Mouse (Mus musculus): Measurements from ENCODE around the gene Bcl10. TPM values are rescaled to one million over a fixed set of nuclear protein-coding genes. Genes with fewer than 3 reads are reported as not detected.

Bcl10 gene
- polyA plus RNA-seq, 1 experiment from 2014 or later = 47.0 TPM

- Histone ChIP-seq H3K4me3 (no peak overlapping the region), H3K27ac (no peak overlapping the region), H3K4me2 (no peak overlapping the region), H3K9me3 (0 out of 2 replicates have a peak, but pooled peaks cover 10% of the 10 kb centered on the region), H3K36me3 (no peaks in the 10 kb centered on the region), H3K27me3 (no peaks in the 10 kb centered on the region), H3K9ac (no peak overlapping the region), H3K4me1 (no peaks in the 10 kb centered on the region)
- no peak for ATAC-seq (ENCODE audit: insufficient number of reproducible peaks, insufficient read depth, low FRiP score, low TSS enrichment, low read depth)
- 91% methylated on average over 5 of the region's 5 CpGs for WGBS
Observed at GRCm38 (mm10) chr3:145916374-145916773, 6.2 kb upstream of the Bcl10 start.

- Histone ChIP-seq H3K27me3 (no peaks in the 10 kb centered on the region), H3K4me1 (no peaks in the 10 kb centered on the region), H3K4me2 (no peak overlapping the region), H3K9me3 (0 out of 2 replicates have a peak, but pooled peaks cover 10% of the 10 kb centered on the region), H3K9ac (no peak overlapping the region), H3K4me3 (no peak overlapping the region), H3K36me3 (no peaks in the 10 kb centered on the region), H3K27ac (no peak overlapping the region)
- 83% methylated on average over 4 of the region's 4 CpGs for WGBS
- no peak for ATAC-seq (ENCODE audit: insufficient number of reproducible peaks, insufficient read depth, low FRiP score, low TSS enrichment, low read depth)
Observed at GRCm38 (mm10) chr3:145916826-145917225, 5.8 kb upstream of the Bcl10 start.

DNA sequence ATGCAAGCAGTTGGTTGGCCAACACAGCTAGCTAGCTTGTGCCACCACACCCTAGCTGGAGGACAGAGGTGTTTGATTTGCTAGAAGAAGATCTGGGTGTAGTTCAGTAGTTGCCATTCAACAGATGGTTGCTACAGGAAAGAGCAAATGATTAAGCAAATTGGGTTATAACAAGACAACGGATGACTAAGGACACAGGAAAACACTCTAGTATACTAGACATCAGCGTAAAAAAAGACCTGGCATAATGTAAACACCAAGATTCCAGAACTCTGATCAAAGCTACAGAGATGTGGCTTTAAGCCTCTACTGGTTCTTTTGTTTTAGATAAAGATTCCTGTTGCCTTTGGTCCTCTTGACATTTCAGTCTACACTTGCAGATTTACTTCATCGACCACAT, 367 bp downstream of the Bcl10 start:
- 0 out of 2 replicates have a peak, but pooled peaks cover 10% of the 10 kb centered on the region for H3K9me3 ChIP-seq
- H3K36me3 ChIP-seq = peaks cover 4% of the 10 kb centered on the region
- H3K27ac ChIP-seq = peak overlapping the region; percentile 93; the same call in 1 of the 2 replicates
- no peak for ATAC-seq (ENCODE audit: insufficient number of reproducible peaks, insufficient read depth, low FRiP score, low TSS enrichment, low read depth)
- H3K4me3 ChIP-seq = no peak overlapping the region
- H3K4me1 ChIP-seq = peaks cover 16% of the 10 kb centered on the region
- H3K4me2 ChIP-seq = no peak overlapping the region
- 73% methylated on average over 3 of the region's 3 CpGs for WGBS
- H3K9ac ChIP-seq = no peak overlapping the region
- no peaks in the 10 kb centered on the region for H3K27me3 ChIP-seq

DNA sequence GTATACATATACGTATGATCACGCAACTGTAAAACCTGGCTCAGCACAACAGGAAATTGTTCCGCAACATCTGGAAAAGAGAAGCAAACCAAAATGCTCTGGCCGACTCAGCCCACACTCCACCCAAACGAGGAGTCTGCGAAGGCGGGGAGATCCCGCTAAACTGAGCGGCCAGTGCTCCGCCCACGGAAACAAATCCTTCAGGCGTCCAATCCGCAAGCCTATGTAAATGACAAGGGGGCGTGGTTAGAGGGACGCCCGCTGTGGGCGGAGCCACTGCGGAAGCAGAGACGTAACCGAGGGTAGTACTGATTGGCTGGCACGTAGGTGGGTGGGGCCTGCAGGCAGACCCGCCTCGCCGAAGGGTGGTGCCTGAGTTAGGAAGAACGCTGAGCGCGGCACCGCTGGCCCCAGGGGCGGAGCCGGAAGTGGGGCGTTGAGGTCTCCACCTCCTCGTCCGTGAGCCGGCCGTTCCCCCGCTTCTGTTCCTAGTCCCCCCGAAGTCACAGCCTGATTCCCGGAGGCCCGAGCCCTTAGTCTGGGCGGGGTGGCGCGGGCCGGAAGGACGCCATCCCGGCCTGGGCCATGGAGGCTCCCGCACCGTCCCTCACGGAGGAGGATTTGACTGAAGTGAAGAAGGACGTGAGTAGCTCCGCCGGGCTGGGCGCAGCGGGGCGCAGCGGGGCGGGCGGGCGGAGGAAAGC, 1.4 kb downstream of the Bcl10 start:
- H3K4me3 ChIP-seq = peak overlapping the region; percentile 63
- H3K9me3 ChIP-seq = 0 out of 2 replicates have a peak, but pooled peaks cover under 1% of the 10 kb centered on the region
- WGBS = under 1% methylated on average over 58 of the region's 58 CpGs
- peaks cover 7% of the 10 kb centered on the region for H3K36me3 ChIP-seq
- peak overlapping the region; percentile 97 for H3K27ac ChIP-seq
- peak overlapping the region; percentile 79 for H3K9ac ChIP-seq
- ATAC-seq (ENCODE audit: insufficient number of reproducible peaks, insufficient read depth, low FRiP score, low TSS enrichment, low read depth) = peak; percentile 100
- H3K4me1 ChIP-seq = peaks cover 16% of the 10 kb centered on the region
- H3K4me2 ChIP-seq = peak overlapping the region; percentile 60
- no peaks in the 10 kb centered on the region for H3K27me3 ChIP-seq

DNA sequence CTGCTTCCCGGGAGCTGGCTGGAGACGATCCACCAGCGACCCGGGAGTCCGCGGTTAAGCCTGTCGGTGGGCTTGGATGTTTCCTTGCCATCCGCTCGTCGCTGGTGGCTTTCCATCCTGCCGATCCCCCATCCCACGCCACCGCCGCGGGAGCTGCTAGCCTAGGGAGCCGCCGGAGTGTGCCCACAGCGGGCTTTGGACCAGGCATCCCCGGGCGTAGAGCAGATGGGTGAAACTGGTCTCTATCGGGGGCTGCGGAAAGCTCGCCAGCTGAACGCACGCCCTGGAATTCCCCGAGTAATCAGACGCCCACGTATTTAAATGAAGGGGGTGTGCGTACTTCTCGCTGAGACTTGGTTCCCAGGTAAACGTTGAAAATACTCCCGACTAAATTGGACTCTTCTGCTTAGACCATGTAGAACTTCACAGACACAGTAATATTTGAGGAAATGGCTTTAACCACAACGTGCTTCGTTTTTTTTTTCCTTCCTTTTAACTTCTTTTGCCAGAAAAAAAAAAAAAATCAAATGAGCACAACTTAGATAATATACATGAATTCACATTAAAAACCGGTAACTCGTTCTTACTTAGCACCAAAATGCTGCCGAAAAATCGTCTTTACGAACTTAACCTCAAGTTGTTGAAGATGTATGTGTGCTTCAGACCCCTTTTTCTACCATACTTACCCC, 2.2 kb downstream of the Bcl10 start:
- Histone ChIP-seq H3K27me3 (no peaks in the 10 kb centered on the region), H3K4me3 (peak overlapping the region; percentile 63), H3K27ac (peak overlapping the region; percentile 97), H3K4me1 (peaks cover 20% of the 10 kb centered on the region), H3K4me2 (peak overlapping the region; percentile 60), H3K9ac (peak overlapping the region; percentile 79), H3K9me3 (no peaks in the 10 kb centered on the region), H3K36me3 (peaks cover 7% of the 10 kb centered on the region)
- ATAC-seq (ENCODE audit: insufficient number of reproducible peaks, insufficient read depth, low FRiP score, low TSS enrichment, low read depth) = 0 out of 2 replicates have a peak, but pooled peaks have one; percentile 3
- 4% methylated on average over 39 of the region's 39 CpGs for WGBS

DNA sequence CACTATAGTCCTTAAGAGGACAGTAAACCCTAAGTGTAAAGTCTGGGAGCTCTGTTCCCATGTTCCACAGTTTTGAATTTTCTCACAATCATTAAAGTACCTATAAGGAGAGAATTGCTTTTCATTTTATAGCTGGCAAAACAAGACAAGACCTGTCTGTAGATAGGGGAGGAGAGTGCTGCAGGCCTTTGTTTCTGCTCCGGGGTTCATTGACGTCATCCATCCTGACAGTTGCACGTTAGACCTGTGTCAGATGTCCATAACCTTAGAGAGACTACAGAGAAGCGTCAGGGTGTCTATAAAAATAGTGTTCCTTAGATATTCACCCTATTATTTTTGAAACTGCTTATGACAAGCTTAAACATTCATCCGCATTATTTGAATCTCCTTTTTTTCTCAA, 2.9 kb downstream of the Bcl10 start:
- peak overlapping the region; percentile 79 for H3K9ac ChIP-seq
- H3K9me3 ChIP-seq = no peaks in the 10 kb centered on the region
- WGBS = 58% methylated on average over 5 of the region's 5 CpGs
- H3K4me1 ChIP-seq = peaks cover 20% of the 10 kb centered on the region
- H3K27me3 ChIP-seq = no peaks in the 10 kb centered on the region
- H3K4me3 ChIP-seq = peak overlapping the region; percentile 63
- ATAC-seq (ENCODE audit: insufficient number of reproducible peaks, insufficient read depth, low FRiP score, low TSS enrichment, low read depth) = no peak
- H3K4me2 ChIP-seq = peak overlapping the region; percentile 60
- no peak overlapping the region for H3K27ac ChIP-seq
- H3K36me3 ChIP-seq = peaks cover 12% of the 10 kb centered on the region

DNA sequence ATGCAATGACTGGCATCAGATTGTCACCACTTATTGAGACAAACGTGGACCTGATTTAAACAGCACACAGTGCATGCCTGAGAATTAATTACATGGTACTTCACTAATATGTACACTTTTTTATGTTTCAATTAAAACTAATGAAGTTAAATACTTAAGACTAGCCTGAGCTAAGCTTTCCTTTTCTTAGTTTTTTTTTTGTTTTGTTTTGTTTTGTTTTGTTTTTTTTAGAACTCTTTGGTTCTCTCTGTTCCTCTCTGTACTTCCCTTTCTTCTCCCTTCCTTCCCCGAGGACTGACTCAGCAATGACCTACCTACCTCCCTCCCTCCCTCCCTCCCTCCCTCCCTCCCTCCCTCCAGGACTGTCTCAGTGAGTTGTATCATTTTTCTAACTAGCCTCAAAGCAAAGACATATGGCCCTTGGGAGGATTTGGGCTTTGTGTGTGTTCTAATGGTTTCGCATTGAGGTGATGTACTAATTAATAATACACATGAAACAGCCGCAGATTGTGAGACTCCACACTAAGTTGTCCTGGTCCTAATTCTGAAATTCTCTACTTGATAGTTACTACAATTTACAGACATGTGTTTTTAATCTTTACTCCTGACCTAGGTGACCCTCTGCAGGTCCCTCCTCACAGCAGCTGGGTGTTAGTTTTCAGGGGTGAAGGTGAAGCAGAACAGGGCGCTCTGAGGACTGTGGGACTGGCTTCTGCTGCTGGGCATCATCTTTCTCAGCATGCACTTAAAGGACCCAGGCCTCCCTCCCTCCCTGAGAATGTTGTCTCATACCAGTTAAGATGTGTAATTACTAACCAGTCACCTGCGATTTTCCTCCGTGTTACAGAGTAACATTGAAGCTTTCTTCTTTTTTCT, 7.2 kb downstream of the Bcl10 start:
- Histone ChIP-seq H3K36me3 (peaks cover 46% of the 10 kb centered on the region), H3K9me3 (no peaks in the 10 kb centered on the region), H3K4me3 (no peak overlapping the region), H3K27ac (no peak overlapping the region), H3K4me1 (peaks cover 20% of the 10 kb centered on the region), H3K4me2 (no peak overlapping the region), H3K9ac (no peak overlapping the region), H3K27me3 (no peaks in the 10 kb centered on the region)
- no peak for ATAC-seq (ENCODE audit: insufficient number of reproducible peaks, insufficient read depth, low FRiP score, low TSS enrichment, low read depth)
- 33% methylated on average over 7 of the region's 7 CpGs for WGBS

DNA sequence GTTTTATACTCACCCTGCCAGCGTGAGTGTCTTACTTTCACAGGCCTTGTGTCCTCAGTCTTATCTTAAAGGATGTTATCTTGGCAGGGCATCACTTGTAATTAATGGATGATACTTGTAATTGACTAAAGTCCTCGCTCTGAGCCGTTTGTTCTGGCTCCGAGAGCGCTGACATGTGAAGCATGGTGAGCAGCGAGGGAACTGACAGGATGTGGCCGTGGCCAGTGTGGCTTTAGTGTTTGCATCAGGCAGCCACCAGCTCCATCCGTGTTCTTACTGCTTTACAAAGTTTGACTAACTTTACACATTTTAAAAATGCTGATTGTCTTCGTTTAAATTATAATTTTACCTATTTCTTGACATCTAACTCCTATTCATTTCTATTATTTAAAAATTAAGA, 11.2 kb downstream of the Bcl10 start:
- 90% methylated on average over 9 of the region's 9 CpGs for WGBS
- Histone ChIP-seq H3K9ac (no peak overlapping the region), H3K4me1 (peaks cover 11% of the 10 kb centered on the region), H3K4me2 (no peak overlapping the region), H3K36me3 (peaks cover 39% of the 10 kb centered on the region), H3K27ac (no peak overlapping the region), H3K4me3 (no peak overlapping the region), H3K27me3 (no peaks in the 10 kb centered on the region), H3K9me3 (no peaks in the 10 kb centered on the region)
- ATAC-seq (ENCODE audit: insufficient number of reproducible peaks, insufficient read depth, low FRiP score, low TSS enrichment, low read depth) = no peak

GRCm38 (mm10) chr3:145937505-145938404, 15.2 kb downstream of the Bcl10 start, which contains the start of gene 2410004B18Rik:
Gene 2410004B18Rik, plus strand, starts transcription at chr3:145938014.
- Histone ChIP-seq H3K4me1 (peaks cover 33% of the 10 kb centered on the region), H3K27ac (peak within 1 kb of the TSS; percentile 65), H3K4me3 (peak within 1 kb of the TSS; percentile 97), H3K27me3 (no peaks in the 10 kb centered on the region), H3K9ac (peak within 1 kb of the TSS; percentile 96), H3K36me3 (peaks cover 39% of the 10 kb centered on the region), H3K9me3 (no peaks in the 10 kb centered on the region), H3K4me2 (peak within 1 kb of the TSS; percentile 81)
- peak; percentile 86 for ATAC-seq (ENCODE audit: insufficient number of reproducible peaks, insufficient read depth, low FRiP score, low TSS enrichment, low read depth)
- WGBS = under 1% methylated on average over 64 of the region's 70 CpGs

DNA sequence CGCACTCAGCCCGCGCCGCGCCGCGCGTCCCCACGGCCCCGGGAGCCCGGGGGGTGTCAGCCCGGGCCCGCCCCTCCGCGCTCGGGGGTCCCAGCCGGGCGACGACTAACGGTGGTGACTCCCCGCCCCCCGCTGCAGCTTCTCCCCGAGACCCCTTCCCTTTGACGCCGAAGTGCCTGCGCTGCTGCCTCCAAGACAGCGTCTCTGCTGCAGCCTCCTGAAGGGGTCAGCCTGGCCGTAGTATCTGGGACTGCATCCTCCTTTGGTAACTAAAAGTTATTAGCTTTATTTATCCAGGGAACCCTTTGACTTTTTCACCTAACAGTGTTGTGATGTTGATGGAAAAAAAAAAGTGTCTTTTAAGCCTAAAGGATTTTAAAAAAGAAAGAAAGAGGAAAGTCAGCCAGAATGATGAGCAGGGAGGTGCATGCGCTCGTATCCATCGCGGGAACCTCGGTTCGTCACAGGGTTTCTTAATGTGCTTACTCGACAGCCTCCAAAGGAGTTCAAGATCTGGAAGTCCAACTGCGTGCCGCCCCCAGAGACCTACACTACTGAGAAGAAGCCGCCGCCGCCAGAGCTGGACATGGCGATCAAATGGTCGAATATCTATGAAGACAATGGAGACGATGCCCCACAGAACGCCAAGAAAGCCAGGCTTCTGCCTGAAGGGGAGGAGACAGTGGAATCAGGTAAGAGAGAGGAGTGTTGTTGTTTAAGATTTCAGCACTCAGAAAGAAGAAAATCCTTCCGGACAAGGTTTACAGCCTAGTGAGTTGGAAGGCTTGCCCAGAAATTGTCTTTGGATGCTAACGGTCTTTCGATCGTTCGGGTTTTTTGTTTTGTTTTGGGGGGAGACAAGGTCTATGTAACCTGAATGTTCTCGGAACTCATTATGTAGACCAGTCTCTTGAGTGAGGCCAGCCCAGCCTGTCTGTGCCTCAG, 16.1 kb downstream of the Bcl10 start:
- 20% methylated on average over 48 of the region's 50 CpGs for WGBS
- Histone ChIP-seq H3K4me3 (peak overlapping the region; percentile 97), H3K9me3 (no peaks in the 10 kb centered on the region), H3K27me3 (no peaks in the 10 kb centered on the region), H3K4me1 (peaks cover 36% of the 10 kb centered on the region), H3K4me2 (peak overlapping the region; percentile 81), H3K36me3 (peaks cover 38% of the 10 kb centered on the region), H3K9ac (peak overlapping the region; percentile 96), H3K27ac (peak overlapping the region; percentile 65)
- ATAC-seq (ENCODE audit: insufficient number of reproducible peaks, insufficient read depth, low FRiP score, low TSS enrichment, low read depth) = no peak; the same call in 1 of the 2 replicates
